Mouse (Mus musculus) cerebellum, adult 9-11 months (tissue): ENCODE results near the gene Mcm9.
"Not testable (repeated sequence)": the region's sequence is repeated elsewhere in the genome, so short reads cannot be mapped to it uniquely, and the experiment has no call there.

Experiments used
- DNase-seq: peaks from one replicate; pipeline ENCODE4 v3.0.0; 2022

Mcm9 gene

DNA sequence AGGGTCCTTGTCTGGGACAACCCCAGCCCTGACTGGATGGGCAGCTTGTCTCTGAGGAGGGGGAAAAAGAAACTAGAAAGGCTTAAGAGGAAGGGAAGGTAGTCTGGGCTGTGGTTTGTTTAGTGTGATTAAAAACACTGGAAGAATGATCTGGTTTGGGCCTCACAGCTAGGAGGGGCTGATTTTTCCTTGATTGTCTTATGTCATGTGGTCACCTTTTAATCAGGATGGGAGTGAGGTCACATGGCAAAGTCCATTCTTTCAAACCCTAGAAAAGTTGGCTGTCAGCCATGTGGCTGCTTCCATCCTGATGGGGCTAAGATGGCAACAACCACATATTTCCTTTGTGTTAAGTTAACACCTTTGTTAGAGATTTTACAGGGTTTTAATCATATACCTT is 61.7 kb downstream of the Mcm9 start:
- no peak for DNase-seq

DNA sequence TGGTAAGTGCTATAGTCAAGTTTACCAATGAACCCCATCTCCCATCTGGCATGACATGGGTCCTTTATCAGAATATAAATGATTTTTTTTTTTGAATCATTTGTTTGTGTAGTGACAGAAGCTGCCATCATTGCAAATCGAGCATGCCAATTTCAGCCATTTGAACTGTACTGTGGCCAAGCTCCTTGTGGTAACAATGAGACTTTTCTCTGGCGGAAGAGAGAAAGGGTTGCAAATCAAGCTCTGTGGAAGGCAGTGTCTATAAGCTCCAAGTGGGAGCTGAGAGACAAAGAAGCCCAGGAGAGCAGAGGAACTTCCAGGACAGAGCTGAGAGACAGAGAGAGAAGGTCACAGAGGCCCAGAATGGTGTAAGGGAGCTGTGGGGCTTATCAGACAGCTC is 64.7 kb downstream of the Mcm9 start:
- no peak for DNase-seq

DNA sequence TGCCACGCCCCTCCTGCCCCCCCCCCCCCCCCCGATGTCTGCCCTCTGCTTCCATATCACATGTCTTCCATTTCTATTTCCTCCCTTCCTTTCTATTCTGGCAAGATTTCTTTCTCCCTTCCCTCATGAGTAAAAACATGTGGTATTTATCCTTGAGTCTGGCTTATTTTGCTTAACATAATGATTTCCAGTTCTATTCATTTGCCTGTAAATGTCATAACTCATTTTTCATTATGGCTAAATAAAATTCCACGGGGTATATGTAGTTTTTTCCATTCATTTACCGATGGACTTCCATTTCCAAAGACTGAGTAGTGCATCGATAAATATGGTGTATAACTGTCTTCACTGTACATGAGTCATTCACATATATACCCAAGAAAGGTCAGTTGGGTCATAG is 68.2 kb downstream of the Mcm9 start:
- no peak for DNase-seq

DNA sequence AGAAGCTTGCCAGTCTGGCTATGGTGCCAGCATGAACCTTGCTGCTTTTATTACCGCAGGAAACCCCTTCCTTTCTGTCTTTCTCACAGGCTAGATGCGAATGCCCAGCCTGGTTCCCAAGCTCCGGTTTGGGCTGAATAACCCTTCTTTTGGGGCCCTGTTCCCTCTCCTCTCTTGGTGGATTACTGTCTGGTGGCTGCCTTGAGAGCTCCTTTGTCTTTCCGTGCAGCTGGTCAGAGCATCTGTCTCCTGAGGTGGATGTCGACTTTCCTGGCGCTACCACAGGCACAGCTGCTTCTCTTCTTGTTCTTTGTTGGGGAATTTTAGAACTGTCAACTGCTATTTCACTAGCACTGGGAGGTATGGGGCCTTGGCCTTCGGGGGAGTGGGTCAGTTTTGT is 92.6 kb downstream of the Mcm9 start:
- no peak for DNase-seq

DNA sequence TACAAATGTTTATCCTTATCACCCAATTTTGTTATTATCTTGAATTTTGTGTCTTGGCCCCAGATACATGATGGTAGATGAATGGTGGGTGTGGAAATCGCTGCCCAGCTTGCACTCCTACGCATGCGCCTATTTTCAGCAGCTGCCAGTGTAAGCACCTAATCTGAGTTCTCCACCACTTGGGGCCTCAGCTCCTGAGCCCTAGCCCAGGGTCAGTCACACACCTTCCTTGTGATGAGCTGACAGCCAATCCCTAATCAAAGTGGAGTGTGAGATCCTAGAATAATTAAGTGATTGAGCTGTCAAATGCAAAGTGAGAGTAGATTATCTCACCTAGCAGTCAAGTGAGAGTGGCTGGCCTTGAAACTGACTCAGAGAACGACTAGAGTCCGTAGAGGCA is 97.9 kb downstream of the Mcm9 start:
- DNase-seq, result no peak

DNA sequence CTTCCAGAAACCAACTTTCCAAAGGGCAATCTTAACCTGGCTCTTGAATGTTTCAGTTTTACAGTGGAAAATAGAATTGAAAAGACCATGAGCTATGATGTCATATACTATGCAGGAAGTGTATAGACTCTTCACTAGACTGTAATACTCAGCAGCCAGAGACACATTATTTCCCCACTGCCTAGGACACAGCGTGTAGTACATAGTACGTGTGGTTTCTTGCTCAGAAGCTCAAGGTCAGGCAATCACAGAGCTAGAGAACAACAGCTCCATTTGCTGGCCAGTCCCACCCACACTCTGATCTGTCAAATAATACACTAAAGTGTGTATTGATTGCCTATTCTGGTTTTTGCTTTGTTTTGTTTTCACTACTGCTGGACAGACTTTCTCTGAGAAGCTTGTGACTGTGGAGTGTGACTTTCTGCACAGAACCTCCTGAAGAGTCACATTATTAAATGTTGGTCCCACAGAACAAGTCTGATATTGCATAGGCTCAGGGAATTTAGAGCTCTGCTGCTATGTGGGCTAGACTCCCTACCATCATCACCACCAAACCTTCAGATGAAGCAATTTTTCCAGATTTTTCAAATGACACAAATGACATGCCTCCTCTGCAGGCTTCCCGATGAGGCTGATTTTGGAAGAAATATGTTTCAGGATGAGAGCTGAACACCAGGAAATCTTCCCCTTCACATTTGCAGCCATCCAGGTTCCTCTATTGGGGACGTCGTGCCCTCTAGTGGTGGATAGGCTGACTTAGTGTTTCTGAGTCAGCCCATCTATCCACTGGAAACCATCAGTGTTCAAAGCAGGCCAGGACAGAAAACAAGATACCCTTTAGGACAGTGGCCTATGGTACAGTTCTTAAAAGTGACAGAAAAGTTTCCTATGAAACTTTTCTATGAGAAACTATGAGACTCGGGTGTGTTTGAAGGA is 102.1 kb downstream of the Mcm9 start:
- peak; percentile 33 for DNase-seq

DNA sequence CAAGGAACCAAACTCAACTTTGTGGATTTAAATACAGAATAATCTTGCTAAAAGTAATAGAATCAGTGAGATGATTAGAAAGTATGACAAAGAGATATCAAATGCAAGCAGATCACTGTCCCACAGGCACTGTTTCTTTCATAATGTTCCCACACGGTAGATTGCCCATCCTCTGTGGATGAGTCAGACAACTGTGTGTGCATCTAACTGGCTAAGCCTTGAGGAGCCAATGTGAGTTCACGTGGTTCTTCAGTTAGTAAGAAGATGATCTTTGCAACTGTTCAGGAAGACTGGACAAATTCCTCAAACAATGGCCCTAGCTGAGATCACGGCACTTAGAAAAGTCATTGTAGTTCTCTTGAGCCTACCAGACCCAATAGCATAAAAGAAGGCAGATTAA is 102.9 kb downstream of the Mcm9 start:
- no peak for DNase-seq

DNA sequence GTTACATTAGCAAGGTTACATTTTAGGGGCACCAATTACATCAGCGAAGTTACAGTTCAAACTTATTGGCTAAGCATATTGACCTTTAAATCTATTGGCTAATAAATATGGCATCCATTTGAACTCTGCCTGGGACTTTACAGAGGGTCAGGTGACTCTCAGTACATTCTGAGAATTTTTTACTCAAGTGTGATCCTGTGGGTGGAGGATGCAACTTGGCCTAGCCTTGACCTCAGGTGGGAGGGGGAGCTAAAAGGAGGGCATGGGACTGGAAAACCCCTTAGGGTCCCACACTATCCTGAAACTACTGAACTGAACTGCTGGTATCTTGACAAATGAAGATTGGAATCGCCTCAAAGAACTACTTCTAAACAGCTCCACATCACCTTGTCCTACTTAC is 103.9 kb downstream of the Mcm9 start:
- DNase-seq, result no peak

DNA sequence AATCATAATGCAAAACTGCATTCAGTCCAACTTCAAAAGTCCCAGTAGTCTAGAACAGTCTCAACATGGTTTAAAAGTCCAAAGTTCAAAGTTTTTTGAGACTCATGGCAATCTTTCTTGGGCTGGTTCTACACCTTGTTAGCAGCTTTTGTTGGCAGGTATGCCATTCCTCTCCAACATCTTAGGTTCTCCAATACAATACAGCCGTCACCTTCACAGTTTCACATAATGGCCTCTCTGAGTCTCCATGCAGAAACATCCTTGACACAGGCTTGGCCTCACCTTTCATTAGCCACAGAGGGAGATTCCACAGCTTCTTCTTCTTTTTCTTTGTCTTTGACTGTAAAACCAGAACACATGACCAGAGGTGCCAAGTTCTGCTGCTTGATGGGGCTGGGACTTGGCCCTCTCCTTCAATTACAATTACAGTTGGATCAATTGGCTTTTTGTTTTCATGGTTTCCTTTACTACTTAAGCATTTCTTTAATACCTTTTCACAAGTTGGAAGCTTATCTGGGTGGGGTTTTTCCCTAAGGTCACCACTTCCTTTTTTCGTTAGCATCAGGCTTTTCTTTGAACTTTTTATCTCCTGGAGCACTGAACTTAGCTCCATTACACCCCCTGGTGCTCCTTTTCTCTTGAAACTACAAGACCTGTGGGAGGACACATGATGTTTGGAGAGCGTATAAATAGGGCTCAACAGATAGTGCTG is 104.8 kb downstream of the Mcm9 start:
- DNase-seq, result no peak

DNA sequence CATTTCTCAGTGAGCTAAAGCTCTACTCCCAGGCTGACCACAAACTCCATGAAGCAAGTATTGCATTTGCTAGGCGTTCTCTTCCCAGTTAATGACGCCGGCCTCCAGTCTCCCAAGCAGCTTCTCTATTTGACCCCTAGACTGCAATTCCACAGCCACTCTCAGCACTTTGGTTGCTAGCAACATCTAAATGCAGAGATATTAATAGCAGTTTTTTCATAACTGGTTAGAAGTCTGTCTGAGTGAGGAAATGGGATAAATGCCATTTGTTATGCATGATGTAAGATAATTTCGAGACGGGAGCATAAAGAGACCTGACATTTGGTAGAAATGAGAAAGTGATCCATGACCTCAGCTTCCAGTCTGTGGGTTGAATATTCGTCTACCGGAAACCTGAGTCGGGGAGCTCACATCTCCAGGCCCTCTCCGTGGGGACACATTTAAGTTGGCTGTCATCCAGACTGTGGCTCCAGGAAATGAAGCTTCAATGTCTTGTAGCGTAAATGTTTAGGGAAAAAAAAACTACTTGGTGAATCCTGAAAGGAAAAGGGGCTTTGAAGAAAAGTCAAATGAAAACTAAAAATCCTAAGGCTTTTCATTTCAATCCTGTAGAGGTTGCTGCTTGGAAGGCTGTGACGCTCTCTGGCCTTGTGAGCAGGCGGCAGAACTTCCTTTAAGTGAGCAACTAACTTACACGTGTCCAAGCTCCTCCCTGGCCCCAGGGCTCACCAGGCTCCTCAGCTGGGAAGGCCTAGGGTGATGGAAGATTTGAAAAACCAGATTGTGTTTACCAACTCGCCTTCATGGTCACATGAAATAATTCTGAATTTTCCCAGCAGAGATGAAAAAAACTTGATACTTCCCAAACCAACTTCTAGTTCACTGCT is 110.9 kb downstream of the Mcm9 start:
- no peak for DNase-seq

DNA sequence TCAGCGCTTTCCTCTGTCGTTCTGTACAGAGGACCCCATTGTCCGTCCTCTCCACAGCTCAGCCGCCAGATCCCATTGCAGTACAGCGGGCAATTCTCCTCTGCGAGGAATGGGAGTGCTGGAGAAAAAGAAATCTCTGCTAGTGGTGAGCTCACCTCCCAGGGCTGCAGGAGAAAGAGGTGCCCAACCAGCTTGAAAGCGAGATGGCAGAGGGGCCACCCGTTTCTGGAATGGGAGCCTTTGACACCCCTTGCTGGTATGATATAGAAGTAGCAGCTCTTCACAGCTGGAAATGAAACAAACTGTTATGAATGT is 111.7 kb downstream of the Mcm9 start:
- DNase-seq, result no peak

DNA sequence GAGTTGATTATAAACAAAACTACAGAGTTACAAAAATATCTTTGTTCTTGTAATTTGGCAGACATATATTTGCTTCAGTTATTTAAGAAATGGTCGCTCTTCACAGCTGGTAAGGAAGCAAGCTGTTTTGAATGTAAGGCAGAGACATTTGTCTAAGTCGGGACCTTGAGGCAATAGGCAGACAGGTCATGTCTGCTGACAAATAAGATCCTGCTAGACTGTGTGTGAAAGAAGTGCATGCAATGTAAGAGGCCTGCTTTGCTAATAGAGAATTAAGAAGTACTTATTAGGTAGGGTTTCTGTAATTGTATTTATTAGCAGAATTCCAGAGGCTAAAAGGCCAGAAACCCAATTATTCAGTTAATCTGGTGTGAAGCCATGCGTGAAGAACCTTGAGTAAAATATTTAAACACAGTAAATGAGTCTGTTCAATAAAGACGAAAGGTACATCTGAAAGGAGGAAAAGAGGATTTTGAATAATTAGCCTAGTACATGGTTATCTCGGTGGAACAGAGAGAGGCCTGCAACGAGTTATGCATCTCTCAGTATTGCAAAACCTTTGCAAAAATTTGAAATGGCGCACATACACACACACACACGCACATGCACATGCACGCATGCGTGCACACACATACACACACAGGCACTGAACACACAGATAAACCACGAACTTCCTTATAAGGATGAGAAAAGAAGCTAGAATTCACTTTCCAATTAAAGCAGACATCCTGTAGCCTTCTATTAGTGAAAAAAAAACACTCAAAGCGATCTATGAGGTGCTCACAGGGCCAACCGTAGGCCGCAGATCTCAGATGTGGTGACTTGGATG is 112.3 kb downstream of the Mcm9 start:
- no peak for DNase-seq

DNA sequence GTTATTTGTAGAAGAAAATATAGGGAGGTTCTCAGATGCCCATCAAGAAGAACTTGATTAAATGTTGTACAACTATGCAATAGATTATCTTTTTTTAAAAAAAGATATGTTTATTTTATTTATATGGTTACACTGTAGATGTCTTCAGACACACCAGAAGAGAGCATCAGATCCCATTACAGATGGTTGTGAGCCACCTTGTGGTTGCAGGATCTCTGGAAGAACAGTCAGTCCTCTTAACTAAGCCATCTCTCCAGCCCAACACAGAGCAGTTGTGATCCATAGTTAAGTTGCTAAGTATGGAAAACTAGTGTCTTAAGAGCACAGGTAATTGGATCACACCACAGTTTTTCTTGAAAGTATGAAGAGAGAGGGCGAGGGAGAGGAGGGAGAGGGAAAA is 117.7 kb downstream of the Mcm9 start:
- DNase-seq, result no peak

DNA sequence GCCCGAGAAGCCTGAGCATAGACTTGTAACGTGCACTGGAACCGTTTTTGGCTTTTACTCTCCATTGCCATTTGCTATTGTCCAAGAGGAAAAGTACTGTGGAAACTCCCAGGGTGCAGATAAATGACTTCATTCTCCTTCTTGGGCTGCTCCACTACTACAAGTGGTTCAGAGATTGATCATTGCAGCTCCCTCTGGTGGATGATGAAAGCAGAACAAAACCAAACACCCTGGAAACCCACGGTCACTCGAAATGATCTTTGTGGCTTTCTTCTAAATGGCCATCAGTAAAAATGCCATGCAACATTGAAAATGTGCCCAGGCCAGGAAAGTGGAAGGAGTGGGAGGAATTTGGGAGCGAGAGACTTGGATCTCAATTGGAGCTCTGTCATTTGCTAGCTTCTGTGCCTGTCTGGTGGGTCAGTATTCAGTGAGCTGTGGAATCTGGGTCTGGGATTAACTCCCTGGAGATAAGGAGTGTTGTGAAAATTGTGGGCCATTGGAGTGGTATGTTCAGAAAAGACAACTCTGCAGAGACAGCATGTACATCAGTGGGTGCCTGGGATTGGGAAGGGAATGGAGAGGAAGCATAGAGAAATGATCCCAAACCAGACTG is 121.0 kb downstream of the Mcm9 start:
- peak; percentile 69 for DNase-seq

DNA sequence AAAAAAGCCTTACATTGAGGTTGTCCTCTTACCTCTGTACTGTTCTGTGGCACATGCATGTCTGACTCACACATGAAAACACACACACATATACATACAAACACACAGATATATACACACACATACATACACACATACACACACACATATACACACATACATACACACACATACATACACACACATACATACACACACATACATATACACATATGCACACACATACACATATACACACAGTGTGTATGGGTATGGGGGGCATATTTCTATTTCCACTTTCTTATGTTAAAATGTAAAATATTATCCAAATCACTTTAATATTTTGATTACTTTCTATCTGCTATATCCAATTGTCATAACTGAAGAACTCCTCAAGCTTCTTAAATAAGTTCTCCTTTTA is 121.6 kb downstream of the Mcm9 start:
- no peak for DNase-seq

DNA sequence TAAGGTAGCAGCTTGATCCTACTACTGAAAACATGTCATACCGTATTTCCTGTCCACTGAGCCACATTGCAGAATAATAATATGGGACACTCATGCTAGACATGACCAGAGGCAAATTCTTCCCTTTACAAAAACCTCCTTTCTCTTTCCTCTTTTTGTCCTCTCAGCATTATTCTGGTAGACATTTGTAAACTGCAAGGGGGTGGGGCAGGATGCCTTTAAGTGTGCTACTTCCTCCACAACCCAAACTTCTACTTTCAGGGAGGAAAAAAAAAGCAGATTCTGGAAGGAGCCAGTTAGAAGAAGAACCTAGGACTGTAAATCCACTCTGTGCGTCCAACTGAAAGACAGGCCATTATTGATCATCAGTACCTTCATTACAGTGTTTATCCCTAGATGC is 124.7 kb downstream of the Mcm9 start:
- DNase-seq, result no peak

DNA sequence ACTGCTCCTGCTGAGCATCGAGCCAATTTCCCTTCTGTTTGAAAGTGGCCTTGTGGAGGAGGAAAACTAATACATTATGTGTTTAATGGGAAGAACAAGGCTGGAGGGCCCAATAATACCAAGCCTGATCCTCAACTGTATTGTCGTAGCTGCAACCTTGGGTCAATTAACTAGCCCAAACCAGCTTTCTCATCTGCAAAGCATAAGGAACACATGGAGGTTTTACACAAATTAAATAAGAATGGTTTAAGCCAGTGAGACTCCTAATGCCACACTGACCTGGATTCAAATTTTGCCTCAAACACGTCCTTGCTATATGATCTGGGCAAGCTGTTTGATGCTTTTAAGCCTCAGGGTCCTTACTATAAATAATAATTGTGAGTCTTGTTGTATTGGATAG is 125.2 kb downstream of the Mcm9 start:
- DNase-seq, result no peak

DNA sequence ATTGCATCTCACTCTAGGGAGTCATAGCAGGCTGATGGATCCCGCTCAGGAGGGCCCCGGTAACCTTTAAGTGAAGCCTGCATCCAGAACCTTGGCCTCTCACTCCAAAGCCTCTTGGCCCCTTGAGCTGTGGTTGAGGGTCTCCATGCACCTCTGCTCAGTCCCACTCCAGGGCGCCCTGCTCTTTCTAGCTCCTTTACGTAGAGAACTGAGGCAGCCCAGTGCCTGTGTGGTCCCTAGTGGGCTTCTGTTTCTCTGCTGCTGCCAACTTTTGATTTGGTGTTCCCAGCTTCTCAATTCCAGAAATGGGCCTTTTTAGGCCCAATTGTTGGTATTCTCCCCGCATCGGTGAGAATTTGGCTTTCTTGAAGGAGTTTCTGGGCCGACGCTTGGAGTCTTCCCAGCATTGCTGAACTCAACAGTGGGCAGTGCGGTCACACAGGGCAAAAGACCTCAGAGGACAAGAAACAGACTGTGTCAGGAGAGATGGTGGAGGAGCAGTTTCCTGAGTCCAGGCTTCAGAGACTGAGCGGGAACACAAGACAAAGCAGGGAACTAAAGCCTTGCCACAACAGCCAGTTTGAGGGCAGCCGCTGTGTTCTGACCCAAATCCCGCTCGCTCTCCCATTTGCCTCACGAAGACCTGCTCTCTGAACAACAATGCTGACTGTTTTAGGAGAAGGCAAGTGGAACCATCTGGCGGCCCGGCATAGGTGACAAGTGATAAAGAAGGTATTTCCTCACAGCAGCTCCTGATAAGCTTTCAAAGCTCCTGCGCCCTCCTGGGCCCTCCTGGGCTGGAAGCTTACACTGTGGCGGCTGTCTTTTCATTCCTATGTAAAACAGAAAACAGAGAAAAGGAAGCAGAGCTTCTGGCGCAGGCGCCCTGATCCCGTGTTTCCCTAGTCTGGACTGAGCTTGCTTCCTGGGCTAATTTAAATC is 127.1 kb downstream of the Mcm9 start:
- DNase-seq, result peak; percentile 69

DNA sequence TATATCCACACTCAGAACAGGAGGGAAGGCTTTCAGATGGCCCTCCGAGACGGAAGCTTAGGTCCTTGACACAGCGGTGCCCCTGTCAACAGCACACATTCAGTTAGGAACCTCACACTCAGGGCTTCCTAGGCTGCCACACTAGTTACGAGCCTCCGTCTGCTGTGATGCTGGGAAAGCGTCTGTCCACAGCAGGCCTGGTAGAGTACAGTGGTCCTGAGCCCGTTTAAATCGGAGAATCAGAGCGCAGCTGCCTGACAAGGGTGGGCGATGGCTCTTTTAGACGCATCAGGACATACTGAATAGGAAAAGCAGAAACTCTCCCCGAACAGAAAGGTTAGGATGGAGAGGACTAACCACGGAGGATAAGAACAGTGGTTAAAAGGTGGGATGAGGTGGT is 127.8 kb downstream of the Mcm9 start:
- no peak for DNase-seq

DNA sequence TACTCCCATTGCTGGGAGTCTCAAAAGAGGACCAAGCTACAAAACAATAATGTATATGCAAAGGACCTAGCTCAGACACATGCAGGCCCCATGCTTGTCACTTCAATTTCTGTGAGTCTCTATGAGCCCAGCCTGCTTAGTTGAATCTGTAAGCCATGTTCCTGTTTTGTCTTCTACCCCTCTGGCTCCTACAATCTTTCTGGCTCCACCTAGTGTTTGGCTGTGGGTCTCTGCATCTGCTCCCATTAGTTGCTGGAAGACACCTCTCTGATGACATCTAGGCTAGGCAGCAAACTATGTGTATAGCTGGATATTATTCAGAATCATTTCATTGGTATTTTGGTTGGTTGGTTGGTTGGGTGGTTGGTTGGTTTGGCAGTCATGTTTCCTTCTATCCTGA is 130.7 kb downstream of the Mcm9 start:
- no peak for DNase-seq

DNA sequence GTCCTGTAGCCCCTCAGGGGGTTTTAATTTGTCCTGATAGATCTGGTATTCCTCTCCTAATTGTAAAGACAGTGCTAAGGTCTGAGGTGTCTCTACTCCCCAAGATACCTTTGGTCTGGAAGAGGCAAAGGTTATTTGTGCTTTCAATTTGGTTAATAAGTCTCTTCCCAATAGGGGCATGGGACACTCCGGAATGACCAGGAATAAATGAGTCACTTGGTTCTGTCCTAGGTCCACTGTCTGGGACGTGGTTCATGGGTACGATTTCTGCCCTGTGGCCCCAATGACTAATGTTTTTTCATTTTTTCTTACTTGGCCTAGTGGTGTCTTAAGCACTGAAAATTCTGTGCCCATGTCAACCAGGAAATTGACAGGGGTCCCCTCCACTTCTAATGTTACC is 134.9 kb downstream of the Mcm9 start:
- not testable (repeated sequence) for DNase-seq
